Mouse (Mus musculus): ENCODE measurements around the gene Egfl7. TPM values are rescaled to one million over a fixed set of nuclear protein-coding genes. Genes with fewer than 3 reads are reported as not detected.

The Egfl7 gene
- polyA plus RNA-seq, 1 experiment, result 27.4 TPM

GRCm38 (mm10) chr2:26540721-26541120 is 39.1 kb upstream of the Egfl7 start:
- Histone ChIP-seq H3K4me1 (ENCODE audit: control insufficient read depth, insufficient read depth, low read length) (no peaks in the 10 kb centered on the region; the same call in 1 of the 2 replicates), H3K4me3 (ENCODE audit: control insufficient read depth, low read depth, low read length) (no peak overlapping the region), H3K27me3 (ENCODE audit: control insufficient read depth, insufficient read depth, low read length) (no peaks in the 10 kb centered on the region), H3K27ac (ENCODE audit: control insufficient read depth, insufficient read depth, low read depth, low read length) (no peak overlapping the region), H3K36me3 (ENCODE audit: control insufficient read depth, insufficient read depth, low read length) (no peaks in the 10 kb centered on the region)
- TF ChIP-seq CTCF (IDR thresholded peaks at IDR 0.05; ENCODE audit: control insufficient read depth, insufficient read depth, insufficient replicate concordance, low read depth, low read length) (no peak), POLR2A (IDR thresholded peaks at IDR 0.05; ENCODE audit: control insufficient read depth, low read depth, low read length) (no peak)

- Histone ChIP-seq H3K4me1 (ENCODE audit: control insufficient read depth, insufficient read depth, low read length) (no peaks in the 10 kb centered on the region; the same call in 1 of the 2 replicates), H3K27ac (ENCODE audit: control insufficient read depth, insufficient read depth, low read depth, low read length) (no peak overlapping the region), H3K4me3 (ENCODE audit: control insufficient read depth, low read depth, low read length) (no peak overlapping the region), H3K27me3 (ENCODE audit: control insufficient read depth, insufficient read depth, low read length) (no peaks in the 10 kb centered on the region), H3K36me3 (ENCODE audit: control insufficient read depth, insufficient read depth, low read length) (no peaks in the 10 kb centered on the region)
- TF ChIP-seq POLR2A (IDR thresholded peaks at IDR 0.05; ENCODE audit: control insufficient read depth, low read depth, low read length), result no peak
- TF ChIP-seq CTCF (IDR thresholded peaks at IDR 0.05; ENCODE audit: control insufficient read depth, insufficient read depth, insufficient replicate concordance, low read depth, low read length), result no peak
Observed at GRCm38 (mm10) chr2:26541258-26541910, 38.4 kb upstream of the Egfl7 start.

GRCm38 (mm10) chr2:26543155-26543554 is 36.7 kb upstream of the Egfl7 start:
- no peak overlapping the region for H3K27ac ChIP-seq (ENCODE audit: control insufficient read depth, insufficient read depth, low read depth, low read length)

GRCm38 (mm10) chr2:26543768-26544167 is 36.0 kb upstream of the Egfl7 start:
- H3K4me3 ChIP-seq (ENCODE audit: control insufficient read depth, low read depth, low read length), result no peak overlapping the region
- H3K4me1 ChIP-seq (ENCODE audit: control insufficient read depth, insufficient read depth, low read length), result no peaks in the 10 kb centered on the region; the same call in 1 of the 2 replicates
- no peaks in the 10 kb centered on the region for H3K27me3 ChIP-seq (ENCODE audit: control insufficient read depth, insufficient read depth, low read length)
- TF ChIP-seq CTCF (IDR thresholded peaks at IDR 0.05; ENCODE audit: control insufficient read depth, insufficient read depth, insufficient replicate concordance, low read depth, low read length) (no peak), POLR2A (IDR thresholded peaks at IDR 0.05; ENCODE audit: control insufficient read depth, low read depth, low read length) (no peak)
- H3K27ac ChIP-seq (ENCODE audit: control insufficient read depth, insufficient read depth, low read depth, low read length), result no peak overlapping the region
- H3K36me3 ChIP-seq (ENCODE audit: control insufficient read depth, insufficient read depth, low read length), result no peaks in the 10 kb centered on the region

More at GRCm38 (mm10) chr2:26543155-26543554, 36.7 kb upstream of the Egfl7 start:
- Histone ChIP-seq H3K36me3 (ENCODE audit: control insufficient read depth, insufficient read depth, low read length) (no peaks in the 10 kb centered on the region), H3K4me1 (ENCODE audit: control insufficient read depth, insufficient read depth, low read length) (no peaks in the 10 kb centered on the region; the same call in 1 of the 2 replicates), H3K4me3 (ENCODE audit: control insufficient read depth, low read depth, low read length) (no peak overlapping the region), H3K27me3 (ENCODE audit: control insufficient read depth, insufficient read depth, low read length) (no peaks in the 10 kb centered on the region)
- TF ChIP-seq POLR2A (IDR thresholded peaks at IDR 0.05; ENCODE audit: control insufficient read depth, low read depth, low read length) (no peak), CTCF (IDR thresholded peaks at IDR 0.05; ENCODE audit: control insufficient read depth, insufficient read depth, insufficient replicate concordance, low read depth, low read length) (no peak)

- no peak for TF ChIP-seq CTCF (IDR thresholded peaks at IDR 0.05; ENCODE audit: control insufficient read depth, insufficient read depth, insufficient replicate concordance, low read depth, low read length)
- TF ChIP-seq POLR2A (IDR thresholded peaks at IDR 0.05; ENCODE audit: control insufficient read depth, low read depth, low read length), result no peak
- H3K4me1 ChIP-seq (ENCODE audit: control insufficient read depth, insufficient read depth, low read length), result no peaks in the 10 kb centered on the region; the same call in 1 of the 2 replicates
- H3K27ac ChIP-seq (ENCODE audit: control insufficient read depth, insufficient read depth, low read depth, low read length), result no peak overlapping the region
- H3K4me3 ChIP-seq (ENCODE audit: control insufficient read depth, low read depth, low read length), result no peak overlapping the region
- no peaks in the 10 kb centered on the region for H3K36me3 ChIP-seq (ENCODE audit: control insufficient read depth, insufficient read depth, low read length)
- H3K27me3 ChIP-seq (ENCODE audit: control insufficient read depth, insufficient read depth, low read length), result no peaks in the 10 kb centered on the region
Observed at GRCm38 (mm10) chr2:26544265-26544664, 35.5 kb upstream of the Egfl7 start.

- TF ChIP-seq POLR2A (IDR thresholded peaks at IDR 0.05; ENCODE audit: control insufficient read depth, low read depth, low read length) (no peak), CTCF (IDR thresholded peaks at IDR 0.05; ENCODE audit: control insufficient read depth, insufficient read depth, insufficient replicate concordance, low read depth, low read length) (no peak)
- Histone ChIP-seq H3K27me3 (ENCODE audit: control insufficient read depth, insufficient read depth, low read length) (no peaks in the 10 kb centered on the region), H3K27ac (ENCODE audit: control insufficient read depth, insufficient read depth, low read depth, low read length) (no peak overlapping the region)
Observed at GRCm38 (mm10) chr2:26547481-26547880, 32.3 kb upstream of the Egfl7 start.

GRCm38 (mm10) chr2:26549801-26550200 is 30.0 kb upstream of the Egfl7 start:
- TF ChIP-seq CTCF (IDR thresholded peaks at IDR 0.05; ENCODE audit: control insufficient read depth, insufficient read depth, insufficient replicate concordance, low read depth, low read length) (no peak), POLR2A (IDR thresholded peaks at IDR 0.05; ENCODE audit: control insufficient read depth, low read depth, low read length) (no peak)
- H3K27me3 ChIP-seq (ENCODE audit: control insufficient read depth, insufficient read depth, low read length), result no peaks in the 10 kb centered on the region
- H3K4me3 ChIP-seq (ENCODE audit: control insufficient read depth, low read depth, low read length), result no peak overlapping the region
- no peaks in the 10 kb centered on the region for H3K4me1 ChIP-seq (ENCODE audit: control insufficient read depth, insufficient read depth, low read length)
- no peak overlapping the region for H3K27ac ChIP-seq (ENCODE audit: control insufficient read depth, insufficient read depth, low read depth, low read length)
- H3K36me3 ChIP-seq (ENCODE audit: control insufficient read depth, insufficient read depth, low read length), result no peaks in the 10 kb centered on the region

More at GRCm38 (mm10) chr2:26547481-26547880, 32.3 kb upstream of the Egfl7 start:
- Histone ChIP-seq H3K36me3 (ENCODE audit: control insufficient read depth, insufficient read depth, low read length) (no peaks in the 10 kb centered on the region), H3K4me1 (ENCODE audit: control insufficient read depth, insufficient read depth, low read length) (no peaks in the 10 kb centered on the region; the same call in 1 of the 2 replicates), H3K4me3 (ENCODE audit: control insufficient read depth, low read depth, low read length) (no peak overlapping the region)
